Mouse (Mus musculus) adrenal gland, postnatal 36 days (tissue): ENCODE data around the gene Pdlim3. TPM values are rescaled to one million over a fixed set of nuclear protein-coding genes. Genes with fewer than 3 reads are reported as not detected.
A peak's percentile ranks its signal among the peaks of the same experiment; 100 is the strongest.
"Not testable (repeated sequence)": the region's sequence is repeated elsewhere in the genome, so short reads cannot be mapped to it uniquely, and the experiment has no call there.

Source experiments
- DNase-seq, 2 experiments: peaks; one replicate each; pipeline ENCODE4 v3.0.0; 2021; ENCODE audit warnings: mixed read lengths in 1 of 2
- long read RNA-seq, 2 experiments: library from polyadenylated mRNA; stranded (forward); transcript quantifications; one replicate each; pipeline ENCODE4 v2.0.0; 2021; ENCODE audit warnings: borderline sequencing depth in 2 of 2
- total RNA-seq, 2 experiments: library from RNA; stranded (reverse); gene quantifications; 2 replicates each; pipeline ENCODE4 v1.2.3; 2021

Gene Pdlim3
- 1 to 10 TPM; 1.2 to 1.9 TPM for total RNA-seq
- long read RNA-seq, experiment 1, partial matches to known transcripts, result 0 of 1 reads
- long read RNA-seq, experiment 1, other reads (novel, unspliced or antisense), result 1 of 1 reads
- long read RNA-seq, experiment 2, partial matches to known transcripts, result 0 of 1 reads
- long read RNA-seq, experiment 2, other reads (novel, unspliced or antisense), result 0 of 1 reads

GRCm38 (mm10) chr8:45885202-45885685 lies at the start of gene Pdlim3:
TSS of gene Pdlim3 (plus strand) at chr8:45885461.
- DNase-seq, result peak; percentile 40 to 47

GRCm38 (mm10) chr8:45843306-45843705 lies 42.0 kb upstream of the Pdlim3 start:
- DNase-seq, result no peak

GRCm38 (mm10) chr8:45844097-45844885 lies 41.0 kb upstream of the Pdlim3 start:
- no peak for DNase-seq

- no peak for DNase-seq
Observed at GRCm38 (mm10) chr8:45844911-45845481, 40.3 kb upstream of the Pdlim3 start.

- no peak for DNase-seq
Observed at GRCm38 (mm10) chr8:45845906-45846305, 39.4 kb upstream of the Pdlim3 start.

- DNase-seq, result no peak
Observed at GRCm38 (mm10) chr8:45855118-45855517, 30.1 kb upstream of the Pdlim3 start.

GRCm38 (mm10) chr8:45857734-45858133 lies 27.5 kb upstream of the Pdlim3 start:
- no peak for DNase-seq

GRCm38 (mm10) chr8:45858391-45858790 lies 26.9 kb upstream of the Pdlim3 start:
- no peak for DNase-seq

- DNase-seq, result not testable (repeated sequence)
Observed at GRCm38 (mm10) chr8:45871587-45871986, 13.7 kb upstream of the Pdlim3 start.

GRCm38 (mm10) chr8:45872077-45872476 lies 13.2 kb upstream of the Pdlim3 start:
- peak; percentile 15 to 39 for DNase-seq

GRCm38 (mm10) chr8:45874945-45875626 lies 10.2 kb upstream of the Pdlim3 start:
- DNase-seq, result peak; percentile 91 to 94

- no peak for DNase-seq
Observed at GRCm38 (mm10) chr8:45876397-45876796, 8.9 kb upstream of the Pdlim3 start.

GRCm38 (mm10) chr8:45877680-45878079 lies 7.6 kb upstream of the Pdlim3 start:
- DNase-seq, result no peak

GRCm38 (mm10) chr8:45880457-45880856 lies 4.8 kb upstream of the Pdlim3 start:
- DNase-seq, result no peak

- no peak for DNase-seq
Observed at GRCm38 (mm10) chr8:45881726-45882125, 3.5 kb upstream of the Pdlim3 start.

- no peak for DNase-seq
Observed at GRCm38 (mm10) chr8:45883793-45884192, 1.5 kb upstream of the Pdlim3 start.

GRCm38 (mm10) chr8:45884552-45884951 lies 709 bp upstream of the Pdlim3 start:
- peak; percentile 6 to 37 for DNase-seq

- DNase-seq, result no peak
Observed at GRCm38 (mm10) chr8:45885775-45886174, 514 bp downstream of the Pdlim3 start.

- no peak for DNase-seq
Observed at GRCm38 (mm10) chr8:45889737-45890136, 4.5 kb downstream of the Pdlim3 start.

- no peak for DNase-seq
Observed at GRCm38 (mm10) chr8:45896590-45896989, 11.3 kb downstream of the Pdlim3 start.

GRCm38 (mm10) chr8:45899783-45900182 lies 14.5 kb downstream of the Pdlim3 start:
- no peak for DNase-seq

- DNase-seq, result no peak
Observed at GRCm38 (mm10) chr8:45901626-45902025, 16.4 kb downstream of the Pdlim3 start.

GRCm38 (mm10) chr8:45903659-45904058 lies 18.4 kb downstream of the Pdlim3 start:
- DNase-seq, result peak; percentile 23 to 39
